Mouse (Mus musculus): ENCODE measurements around the gene Hist3h2a.

Hist3h2a gene

DNA sequence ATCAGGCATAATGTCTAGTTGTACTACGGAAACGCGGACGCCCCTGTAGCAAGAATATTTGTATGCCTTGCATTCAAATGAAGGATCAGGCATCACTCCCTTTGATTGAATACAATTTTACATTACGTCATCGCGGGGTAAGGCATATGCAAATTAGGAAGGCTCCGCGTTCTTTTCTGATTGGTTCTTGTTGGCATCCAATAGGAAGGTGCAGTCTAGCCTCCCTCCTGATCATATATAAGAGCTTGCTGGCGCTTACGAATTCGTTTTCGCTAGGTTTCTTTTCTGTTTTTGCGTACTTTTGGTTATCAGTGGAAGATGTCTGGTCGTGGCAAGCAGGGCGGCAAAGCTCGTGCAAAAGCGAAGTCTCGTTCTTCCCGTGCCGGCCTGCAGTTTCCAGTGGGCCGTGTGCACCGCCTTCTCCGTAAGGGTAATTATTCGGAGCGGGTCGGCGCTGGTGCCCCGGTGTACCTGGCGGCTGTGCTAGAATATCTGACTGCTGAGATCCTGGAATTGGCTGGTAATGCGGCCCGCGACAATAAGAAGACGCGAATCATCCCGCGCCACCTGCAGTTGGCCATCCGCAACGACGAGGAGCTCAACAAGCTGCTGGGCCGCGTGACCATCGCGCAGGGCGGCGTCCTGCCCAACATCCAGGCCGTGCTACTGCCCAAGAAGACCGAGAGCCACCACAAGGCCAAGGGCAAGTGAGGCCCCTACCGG, at the start of gene Hist3h2a, which contains the start of gene Trim17:
Gene Hist3h2a, plus strand, starts transcription at position 266 of the 723 bp plus-strand sequence.
Gene Trim17, plus strand, starts transcription at position 266 of the 723 bp plus-strand sequence.
- peak; percentile 93 for DNase-seq

- DNase-seq = peak; percentile 17
These were observed 49.6 kb upstream of the Hist3h2a start for GRCm38 (mm10) chr11:58904838-58905237.

GRCm38 (mm10) chr11:58913776-58914175, 40.7 kb upstream of the Hist3h2a start:
- DNase-seq = no peak

- peak; percentile 37 for DNase-seq
These were observed 39.9 kb upstream of the Hist3h2a start for GRCm38 (mm10) chr11:58914461-58915028.

- peak; percentile 41 for DNase-seq
These were observed 37.4 kb upstream of the Hist3h2a start for GRCm38 (mm10) chr11:58916879-58917744.

DNA sequence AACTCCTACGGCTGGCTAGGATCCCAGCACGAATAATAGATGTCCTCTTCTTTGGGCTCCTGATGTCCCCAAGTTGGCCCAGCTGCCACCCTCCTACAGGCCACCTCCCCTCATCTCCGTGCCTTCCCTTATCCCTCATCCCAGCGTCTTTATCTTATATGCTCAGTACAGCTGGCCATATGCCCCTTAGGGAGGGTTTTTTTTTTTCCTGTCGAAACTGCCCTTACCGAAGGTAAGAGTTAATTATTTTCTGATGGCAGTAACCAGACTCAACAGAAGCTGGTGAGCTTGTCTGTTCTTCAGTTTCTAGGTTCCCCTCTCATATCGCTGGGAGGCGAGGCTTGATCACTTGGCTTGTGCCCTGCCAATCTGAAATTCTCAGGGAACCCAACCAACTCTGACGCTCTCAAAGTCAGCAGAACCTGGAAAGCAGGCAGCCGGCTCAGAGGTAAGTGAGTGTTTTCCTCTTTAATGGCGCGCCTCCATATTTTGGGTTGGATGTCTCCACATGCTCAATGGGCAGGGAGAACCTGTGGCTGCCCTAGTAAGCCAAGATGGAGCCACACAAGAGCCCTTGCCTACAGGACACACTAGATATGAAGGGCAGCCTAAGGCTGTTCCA, 36.6 kb upstream of the Hist3h2a start, which contains the start of gene Btnl10:
Gene Btnl10, plus strand, starts transcription at position 164 of the 622 bp plus-strand sequence.
- DNase-seq = no peak

GRCm38 (mm10) chr11:58918759-58919158, 35.7 kb upstream of the Hist3h2a start:
- DNase-seq = no peak

DNA sequence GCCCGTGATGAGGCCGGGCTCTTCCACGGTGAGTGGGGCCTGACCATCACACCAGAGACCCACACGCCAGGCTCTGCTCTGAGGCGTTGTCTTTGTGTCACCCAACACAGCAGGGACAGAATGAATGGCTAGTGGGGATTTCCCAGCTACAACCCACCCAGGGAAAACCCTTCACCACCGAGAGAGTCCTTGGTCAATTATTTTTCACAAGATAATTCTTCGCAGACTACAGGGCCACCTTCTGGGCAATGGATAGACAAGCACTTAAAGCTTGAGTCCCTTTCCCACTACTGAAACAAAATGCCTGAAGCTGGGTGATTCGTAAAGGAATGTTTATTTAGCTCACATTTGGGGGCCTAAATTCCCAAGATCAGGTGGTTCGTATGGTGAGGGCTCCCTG, 32.1 kb upstream of the Hist3h2a start:
- no peak for DNase-seq

GRCm38 (mm10) chr11:58926651-58927050, 27.8 kb upstream of the Hist3h2a start:
- peak; percentile 40 for DNase-seq

GRCm38 (mm10) chr11:58927053-58927452, 27.4 kb upstream of the Hist3h2a start:
- no peak for DNase-seq

GRCm38 (mm10) chr11:58927790-58928651, 26.5 kb upstream of the Hist3h2a start:
- peak; percentile 58 for DNase-seq

DNA sequence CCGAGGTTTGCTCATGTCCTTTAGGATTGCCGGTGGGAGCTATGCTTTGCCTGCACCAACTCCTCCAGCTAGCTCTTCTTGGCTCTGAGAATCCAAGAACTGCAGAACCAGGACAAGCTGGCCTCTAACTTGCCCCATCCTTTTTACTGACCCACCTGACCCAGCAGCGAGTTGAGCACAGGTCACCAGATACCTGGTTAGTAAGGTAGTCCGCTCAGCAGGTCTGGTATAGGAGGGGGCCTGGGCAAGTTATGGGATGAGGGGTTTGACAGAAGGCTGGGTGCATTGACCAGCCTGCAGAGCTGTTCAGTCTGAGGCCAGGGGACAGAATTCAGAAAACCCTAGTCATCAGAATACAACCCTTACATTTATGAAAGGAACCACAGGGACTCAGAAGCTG, 25.4 kb upstream of the Hist3h2a start:
- DNase-seq = no peak

GRCm38 (mm10) chr11:58929641-58930040, 24.8 kb upstream of the Hist3h2a start:
- peak; percentile 49 for DNase-seq

- no peak for DNase-seq
These were observed 24.2 kb upstream of the Hist3h2a start for GRCm38 (mm10) chr11:58930254-58930653.

- no peak for DNase-seq
These were observed 22.9 kb upstream of the Hist3h2a start for GRCm38 (mm10) chr11:58931576-58931975.

GRCm38 (mm10) chr11:58937909-58938308, 16.6 kb upstream of the Hist3h2a start:
- DNase-seq = no peak

GRCm38 (mm10) chr11:58938322-58939087, 16.0 kb upstream of the Hist3h2a start, which contains the start of gene Rnf187:
TSS of gene Rnf187 (minus strand) at chr11:58938916.
- peak; percentile 96 for DNase-seq

- no peak for DNase-seq
These were observed 15.4 kb upstream of the Hist3h2a start for GRCm38 (mm10) chr11:58939088-58939439.

GRCm38 (mm10) chr11:58944136-58944535, 10.3 kb upstream of the Hist3h2a start:
- DNase-seq = no peak

DNA sequence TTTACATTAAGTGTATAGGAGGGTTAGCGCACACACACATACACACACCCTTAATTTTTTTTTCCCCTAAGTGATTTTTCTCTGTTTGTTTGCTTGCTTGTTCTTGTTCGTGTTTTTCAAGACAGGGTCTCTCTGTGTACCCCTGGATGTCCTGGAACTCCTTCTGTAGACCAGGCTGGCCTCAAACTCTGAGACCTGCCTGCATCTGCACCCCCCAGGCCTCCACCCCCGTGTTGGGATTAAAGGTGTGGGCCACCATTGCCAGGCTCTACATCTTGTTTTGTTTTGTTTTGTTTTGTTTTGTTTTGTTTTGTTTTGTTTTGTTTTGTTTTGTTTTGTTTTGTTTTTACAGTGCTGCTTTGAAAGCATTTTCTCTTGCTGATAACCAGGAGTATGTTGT, 7.2 kb upstream of the Hist3h2a start:
- DNase-seq = no peak

Measured in kidney, postnatal 14 days (tissue).